Mouse (Mus musculus) C2C12 (cell line): ENCODE results near the gene Slc2a4.

Experiments
- CEBPB ChIP-seq: IDR thresholded peaks from one replicate; pipeline ENCODE4 v1.6.1; 2011; ENCODE audit warnings: low read depth, mild to moderate bottlenecking, control low read depth, moderate library complexity
- CTCF ChIP-seq: IDR thresholded peaks from one replicate; pipeline ENCODE4 v1.5.1; 2011; ENCODE audit not compliant: control insufficient read depth, insufficient read depth, insufficient read length
- FOSL1 ChIP-seq: IDR thresholded peaks from one replicate; pipeline ENCODE4 v1.8.0; 2011; ENCODE audit warnings: mild to moderate bottlenecking, low read length; ENCODE audit not compliant: poor library complexity, insufficient read depth, severe bottlenecking
- MAX ChIP-seq: IDR thresholded peaks from one replicate; pipeline ENCODE4 v1.6.1; 2011; ENCODE audit warnings: mild to moderate bottlenecking, control low read depth
- MYOD1 ChIP-seq: IDR thresholded peaks from one replicate; pipeline ENCODE4 v1.6.1; 2011; ENCODE audit warnings: low read depth; ENCODE audit not compliant: control insufficient read depth, insufficient read length
- MYOG ChIP-seq: IDR thresholded peaks from one replicate; pipeline ENCODE4 v1.6.1; 2011; ENCODE audit not compliant: control insufficient read depth, insufficient read length; ENCODE audit errors: extremely low read depth
- USF1 ChIP-seq: IDR thresholded peaks from one replicate; pipeline ENCODE4 v1.6.1; 2011; ENCODE audit warnings: low read depth, mild to moderate bottlenecking, control low read depth, moderate library complexity

DNA sequence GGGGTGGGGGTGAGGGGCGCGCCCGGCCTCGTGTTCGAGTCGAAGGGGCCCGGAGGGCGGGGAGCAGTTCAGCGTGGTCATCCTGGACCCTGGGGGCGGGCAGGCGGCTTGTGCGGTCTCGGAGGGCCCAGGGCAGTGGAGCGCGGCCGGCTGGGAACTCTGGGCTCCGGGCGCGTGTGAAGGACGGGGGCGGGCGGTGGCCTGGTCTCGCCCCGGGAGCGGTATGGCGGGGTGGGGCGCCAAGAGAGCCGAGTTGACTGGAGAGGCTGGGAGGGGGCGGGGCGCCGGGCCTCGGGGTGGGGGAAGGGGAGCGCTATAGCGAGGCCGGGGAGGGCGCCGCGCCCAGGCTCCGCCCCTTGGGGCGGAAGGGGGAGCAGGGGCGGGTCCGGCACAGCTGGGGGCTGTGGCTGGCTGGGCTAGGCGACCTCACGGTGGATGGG, 49.1 kb upstream of the Slc2a4 start:
- TF ChIP-seq CTCF = no peak
- TF ChIP-seq MYOG = no peak
- no peak for TF ChIP-seq FOSL1
- TF ChIP-seq MAX = no peak
- no peak for TF ChIP-seq MYOD1
- TF ChIP-seq USF1 = no peak
- no peak for TF ChIP-seq CEBPB
